Mouse (Mus musculus): ENCODE results near the gene Fam24a.

DNA sequence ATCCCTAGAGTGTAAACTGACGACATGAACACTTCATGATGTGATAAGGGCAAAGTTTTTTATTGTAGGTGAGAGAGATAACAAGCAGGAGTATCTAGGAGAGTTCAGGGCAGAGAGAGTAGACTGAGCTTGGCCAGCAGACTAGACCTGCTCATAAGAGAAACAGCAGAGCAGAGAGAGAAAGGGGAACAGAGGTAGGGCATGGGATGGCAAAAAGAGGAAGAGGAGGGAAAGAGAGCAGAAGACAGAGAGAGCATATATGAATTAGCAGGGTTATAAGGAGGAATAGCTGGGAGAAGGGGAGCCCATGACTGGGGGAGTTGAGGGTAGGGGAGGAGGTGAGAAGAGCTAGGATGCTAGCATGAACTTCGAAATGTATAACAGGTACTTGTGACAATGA, 2.0 kb upstream of the Fam24a start:
- TF ChIP-seq MAX (IDR thresholded peaks at IDR 0.05; ENCODE audit: low read length) = no peak
- TF ChIP-seq BHLHE40 (IDR thresholded peaks at IDR 0.05; ENCODE audit: borderline replicate concordance, low read depth, low read length) = no peak
- no peak for TF ChIP-seq CTCF (IDR thresholded peaks at IDR 0.05 in 2 of 3, conservative IDR thresholded peaks at IDR 0.05 in 1 of 3; ENCODE audit: control insufficient read depth in 1 of 3, insufficient read depth in 1 of 3, low read depth in 2 of 3, low read length in 3 of 3, poor library complexity in 1 of 3, severe bottlenecking in 1 of 3)
- no peak for TF ChIP-seq TCF12 (IDR thresholded peaks at IDR 0.05; ENCODE audit: low read depth, low read length)
- no peak for TF ChIP-seq EP300 (IDR thresholded peaks at IDR 0.05; ENCODE audit: low read depth in 1 of 2, low read length in 2 of 2)
- no peak for TF ChIP-seq CHD1 (IDR thresholded peaks at IDR 0.05; ENCODE audit: low read depth, low read length)
- no peak for TF ChIP-seq MAZ (IDR thresholded peaks at IDR 0.05; ENCODE audit: low read depth, low read length)
- TF ChIP-seq UBTF (IDR thresholded peaks at IDR 0.05; ENCODE audit: borderline replicate concordance, insufficient read depth, low read depth, low read length) = no peak
- TF ChIP-seq GATA1 (IDR thresholded peaks at IDR 0.05; ENCODE audit: low read depth, low read length) = 0 out of 2 replicates have a peak, but pooled peaks have one; percentile 10
- no peak for TF ChIP-seq USF1 (IDR thresholded peaks at IDR 0.05; ENCODE audit: low read depth, low read length)
- TF ChIP-seq RAD21 (IDR thresholded peaks at IDR 0.05; ENCODE audit: low read depth, low read length) = no peak
- TF ChIP-seq NELFE (IDR thresholded peaks at IDR 0.05; ENCODE audit: low read depth, low read length) = no peak

All from MEL (cell line).